Mouse (Mus musculus) hematopoietic stem cell, adult 5-6 weeks (primary cell): Measurements from ENCODE around the gene Trat1. TPM values are rescaled to one million over a fixed set of nuclear protein-coding genes. Genes with fewer than 3 reads are reported as not detected.
A peak's percentile ranks its signal among the peaks of the same experiment; 100 is the strongest.

ENCODE experiments used
- ATAC-seq, 2 experiments: fragments of 125-278 bp in 1 of 2; replicated peaks in 1 of 2; 2 replicates each; pipeline ENCODE4 v1.8.0; 2016 to 2017; ENCODE audit warnings: inconsistent platforms in 2 of 2, mild to moderate bottlenecking in 2 of 2, moderate number of reproducible peaks in 2 of 2, low read depth in 1 of 2, moderate TSS enrichment in 1 of 2; ENCODE audit not compliant: low FRiP score in 2 of 2, poor library complexity in 2 of 2, severe bottlenecking in 2 of 2, insufficient read depth in 1 of 2, low TSS enrichment in 1 of 2
- total RNA-seq: library from RNA; stranded (forward); fragments of 172-1452, 232-1000 nt; gene quantifications from 2 replicates; pipeline ENCODE4 v1.2.3, GENCODE M21; 2017

The Trat1 gene
- total RNA-seq: 1.2 and 1.8 TPM in 2 replicates

DNA sequence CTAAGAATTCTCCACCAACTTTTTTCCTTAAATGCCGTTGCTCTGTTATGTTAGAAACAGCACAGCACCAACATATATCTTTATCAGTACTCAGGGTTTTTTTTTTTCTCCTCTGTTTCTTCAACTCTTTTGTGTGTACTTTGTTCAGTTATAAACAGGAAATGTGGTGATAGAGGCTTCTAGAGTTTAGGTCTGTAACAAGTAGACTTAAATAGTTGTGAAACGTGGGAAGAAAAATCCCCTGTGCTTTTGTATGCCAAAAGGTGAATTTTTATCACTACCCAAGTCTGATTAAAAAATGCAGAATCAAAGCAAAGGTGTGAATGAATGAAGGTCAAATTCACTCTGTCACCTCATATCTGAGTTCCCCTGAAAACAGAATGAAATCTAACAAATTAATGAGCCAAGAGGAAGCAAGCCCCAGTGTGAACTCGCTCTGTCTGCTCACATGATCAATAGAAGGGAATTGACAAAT, at the start of gene Trat1:
TSS of gene Trat1 (minus strand) at position 51 of the 475 bp plus-strand sequence.
- no peak for ATAC-seq

DNA sequence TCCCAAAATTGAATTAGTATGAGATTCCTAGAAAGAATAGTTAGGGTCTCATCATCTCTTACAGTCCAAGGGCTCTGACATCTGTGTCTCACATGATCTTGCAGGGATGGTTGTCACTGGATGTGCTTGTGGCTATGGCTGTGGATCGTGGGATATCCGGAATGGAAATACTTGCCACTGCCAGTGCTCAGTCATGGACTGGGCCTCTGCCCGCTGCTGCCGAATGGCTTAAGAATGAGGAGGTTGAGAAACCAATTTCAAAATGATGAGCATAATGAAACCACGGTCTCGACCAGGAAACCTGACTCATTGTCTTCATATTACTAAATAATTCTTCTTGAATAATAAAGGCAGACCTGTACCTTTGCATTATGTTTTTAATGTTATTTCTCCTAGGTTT, 46.7 kb upstream of the Trat1 start:
- peak; percentile 62 to 86; a peak in 2 of 4 replicates for ATAC-seq

- ATAC-seq: no peak
These were observed 44.9 kb upstream of the Trat1 start, which contains the start of gene Retnlb for GRCm38 (mm10) chr16:48816695-48817094. Retnlb (plus strand) TSS chr16:48816856.

- ATAC-seq: peak; percentile 37 to 51; a peak in 2 of 4 replicates
These were observed 40.1 kb upstream of the Trat1 start for GRCm38 (mm10) chr16:48811881-48812436.

DNA sequence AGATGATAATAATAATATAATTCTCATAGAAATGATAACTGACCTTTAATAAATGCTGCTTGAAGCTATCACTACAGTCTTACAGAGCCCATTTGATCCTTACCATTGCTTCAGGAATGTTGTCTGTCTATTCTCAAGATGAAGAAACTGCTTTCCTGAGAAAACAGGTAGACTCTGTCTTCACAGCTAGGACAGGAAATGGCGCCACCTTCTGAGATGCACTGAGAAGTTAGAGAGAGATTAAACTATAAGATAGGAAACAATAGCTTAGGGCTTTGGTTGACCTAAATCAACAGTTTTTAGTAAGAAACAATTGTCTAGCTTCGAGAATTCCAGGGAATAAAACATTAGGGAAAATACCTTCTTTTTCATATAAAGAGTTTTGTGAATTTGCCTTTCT, 37.6 kb upstream of the Trat1 start:
- ATAC-seq: no peak

DNA sequence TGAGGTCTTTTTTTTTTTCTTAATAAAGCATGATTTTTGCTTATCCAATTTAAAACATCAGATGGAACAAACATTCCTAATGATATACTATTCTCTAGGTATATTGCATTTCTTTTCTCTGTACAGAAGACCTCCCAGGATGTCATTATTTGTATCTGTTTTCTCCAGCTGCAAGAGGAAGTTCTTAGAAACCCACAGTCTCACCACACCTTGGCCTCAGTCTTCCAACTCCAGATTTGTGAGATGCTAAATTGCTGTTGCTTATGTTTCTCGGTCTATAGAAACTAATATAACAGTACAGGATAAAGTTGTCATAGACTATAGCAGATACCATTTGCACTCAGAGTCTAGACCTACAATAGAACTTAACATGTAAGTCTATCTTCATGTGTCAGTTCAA, 34.7 kb upstream of the Trat1 start:
- ATAC-seq: peak in 1 of 2 experiments; percentile 42; a peak in 1 of 4 replicates

DNA sequence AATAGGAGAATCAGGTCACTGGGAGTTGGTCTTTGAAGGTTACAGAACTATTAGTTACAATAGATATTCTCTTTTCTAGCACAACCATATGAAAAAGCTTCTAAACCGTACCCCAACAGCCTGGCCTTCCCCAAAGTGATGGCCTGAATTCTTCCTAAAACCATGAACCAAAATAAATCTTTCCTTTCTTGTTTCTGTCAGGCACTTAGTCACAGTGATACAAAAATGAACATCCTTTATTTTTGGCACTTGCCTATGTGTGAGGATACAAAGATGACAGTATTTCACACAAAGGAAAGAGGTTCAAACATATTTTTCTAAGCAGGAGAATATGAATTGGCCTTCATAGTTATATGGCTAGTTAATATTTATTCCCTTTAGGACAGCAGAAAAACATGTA, 33.6 kb upstream of the Trat1 start:
- no peak for ATAC-seq

DNA sequence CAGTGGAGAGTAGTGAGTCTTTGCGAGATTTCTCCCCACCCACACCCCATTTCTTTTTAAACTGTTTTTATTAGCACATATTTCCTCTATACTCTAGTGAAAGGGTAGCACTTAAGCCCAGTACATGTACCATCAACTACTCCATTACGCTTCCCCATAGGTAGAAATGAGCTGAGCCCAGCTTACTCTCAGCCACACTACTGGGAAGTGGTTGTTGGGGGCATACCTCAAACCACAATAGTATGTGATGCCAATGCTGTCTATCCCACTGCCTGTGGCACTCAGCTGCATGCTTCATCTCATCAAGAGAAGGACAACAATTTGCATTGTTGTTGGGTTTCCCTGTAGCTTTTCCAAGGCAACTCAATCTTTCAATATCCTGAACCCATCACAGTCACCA, 29.1 kb upstream of the Trat1 start:
- ATAC-seq: peak; percentile 94 to 95

GRCm38 (mm10) chr16:48799470-48799869, 27.6 kb upstream of the Trat1 start:
- ATAC-seq: no peak; a peak in 1 of 4 replicates

GRCm38 (mm10) chr16:48798285-48798684, 26.5 kb upstream of the Trat1 start:
- no peak for ATAC-seq

DNA sequence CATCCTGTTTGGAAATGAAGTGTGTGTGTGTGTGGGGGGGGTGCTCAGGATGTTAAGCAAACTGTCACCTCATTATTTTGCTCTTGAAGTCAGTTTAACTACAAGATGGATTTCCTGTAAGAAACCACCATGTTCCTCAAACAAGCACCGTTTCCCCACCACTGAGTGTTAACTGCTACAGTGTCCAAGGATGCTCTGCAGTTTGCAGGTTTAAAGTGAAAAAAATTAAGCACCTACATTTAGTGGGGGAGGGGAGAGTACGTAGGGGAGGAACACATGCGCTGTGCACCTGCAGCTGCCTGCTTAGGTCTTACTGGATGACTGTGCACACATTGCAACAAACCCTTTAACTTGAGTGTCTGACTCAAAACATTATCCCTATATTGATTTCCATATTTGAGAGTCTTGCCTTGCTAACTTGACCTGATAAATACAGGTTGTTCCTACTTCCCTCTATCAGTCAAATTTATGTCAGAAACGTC, 16.9 kb upstream of the Trat1 start:
- peak; percentile 74 to 85 for ATAC-seq

GRCm38 (mm10) chr16:48786258-48786657, 14.4 kb upstream of the Trat1 start:
- ATAC-seq: peak; percentile 83 to 89

- no peak for ATAC-seq
These were observed 5.4 kb upstream of the Trat1 start for GRCm38 (mm10) chr16:48777254-48777653.

DNA sequence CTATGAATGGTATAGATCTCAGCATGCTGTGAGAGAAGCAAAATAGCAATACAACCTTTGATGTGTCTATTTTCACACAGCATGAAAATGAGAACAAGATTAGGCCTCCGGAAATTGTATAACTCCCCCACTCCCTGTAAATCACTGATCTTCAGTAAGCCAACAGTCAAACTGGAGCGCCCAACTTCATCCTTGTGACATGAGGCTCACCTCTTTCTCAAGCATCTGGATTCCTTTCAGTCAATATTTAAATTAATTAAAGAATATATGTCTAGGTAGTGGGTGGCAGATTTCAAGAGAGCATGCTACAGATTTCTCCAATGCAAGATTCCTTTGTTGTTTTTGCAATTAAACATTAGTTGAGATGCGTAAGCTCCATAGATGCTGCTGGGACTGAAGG, 2.6 kb downstream of the Trat1 start:
- no peak for ATAC-seq

DNA sequence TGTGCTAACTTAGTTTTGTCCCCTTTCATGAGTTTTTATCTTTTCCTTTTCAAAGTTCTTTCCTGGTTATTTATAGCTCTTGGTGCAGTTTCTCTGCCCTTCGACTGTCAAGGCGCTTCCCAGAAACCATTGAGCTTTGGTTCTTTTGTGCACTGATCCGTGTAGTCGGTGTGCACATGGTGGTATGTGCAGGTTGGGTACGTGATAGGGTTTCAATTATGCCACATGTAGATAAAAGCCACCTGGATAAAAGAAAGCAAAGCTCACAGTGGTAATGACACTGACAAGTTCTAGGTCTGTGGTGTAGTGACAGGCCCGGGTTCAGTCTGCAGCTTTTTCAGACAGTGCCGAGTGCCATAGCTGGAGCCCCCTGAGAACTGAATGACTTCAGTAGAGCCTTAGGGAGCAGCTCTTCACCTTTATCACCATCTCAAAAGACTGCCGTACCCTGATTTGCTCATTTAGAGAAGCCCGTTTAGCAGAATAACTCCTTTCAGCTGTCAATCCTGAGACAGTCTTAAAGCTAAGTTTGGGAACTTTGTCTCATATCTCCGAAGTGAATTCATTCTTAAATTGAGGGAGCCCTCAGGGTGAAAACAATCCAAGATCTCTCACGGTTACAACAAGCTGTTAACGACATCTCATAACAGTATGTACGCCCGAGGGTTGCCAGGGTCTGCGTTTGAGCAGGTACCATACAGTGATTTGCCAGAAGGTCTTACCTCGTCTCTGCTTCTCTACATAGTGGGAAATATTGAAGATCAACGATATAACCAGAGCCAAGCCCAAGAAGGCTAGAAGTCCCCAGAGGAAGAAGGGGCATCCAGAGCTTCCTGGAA, 11.0 kb downstream of the Trat1 start:
- no peak for ATAC-seq

GRCm38 (mm10) chr16:48750145-48750827, 21.5 kb downstream of the Trat1 start:
- ATAC-seq: peak in 1 of 2 experiments; percentile 45; a peak in 1 of 4 replicates

DNA sequence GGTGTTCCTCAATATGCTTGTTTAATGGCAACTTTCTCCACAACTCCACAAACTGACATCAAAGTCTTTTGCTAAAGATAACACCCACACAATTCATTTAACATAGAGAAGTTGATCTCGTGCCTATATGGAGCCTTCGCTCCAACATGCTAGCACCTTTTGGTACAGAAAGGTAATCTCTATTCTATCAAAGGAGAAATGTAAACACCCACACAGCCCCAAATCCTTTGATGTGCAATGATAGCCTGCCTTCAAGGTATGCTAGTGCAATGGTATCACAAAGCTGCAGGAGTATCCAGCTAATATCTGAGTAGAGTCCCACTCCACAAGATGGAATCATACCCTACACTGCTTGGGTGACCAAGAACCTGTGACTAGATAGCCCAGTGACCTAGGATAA, 26.4 kb downstream of the Trat1 start:
- ATAC-seq: no peak

DNA sequence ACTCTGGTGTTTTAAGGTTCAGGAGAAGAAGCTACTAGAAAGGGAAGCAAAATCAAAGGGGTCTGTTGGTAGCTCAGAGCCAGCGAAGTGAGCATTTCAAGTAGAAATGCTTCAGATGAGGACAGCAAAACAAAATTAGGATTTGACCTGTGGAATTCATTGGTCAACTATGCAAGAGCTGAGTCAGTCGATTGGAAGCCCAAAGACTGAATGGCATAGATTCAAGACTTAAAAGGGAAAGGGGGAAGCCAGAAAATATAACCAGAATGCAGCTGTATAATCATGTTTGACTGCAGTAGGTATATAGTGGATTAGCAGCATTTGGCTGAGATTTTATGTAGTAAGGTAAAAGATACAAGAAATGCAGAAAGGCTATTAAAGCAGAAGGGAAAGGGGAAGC, 26.8 kb downstream of the Trat1 start:
- no peak for ATAC-seq
